Mouse (Mus musculus): Measurements from ENCODE around the gene Rab4a. TPM values are rescaled to one million over a fixed set of nuclear protein-coding genes. Genes with fewer than 3 reads are reported as not detected.

Rab4a gene
- polyA plus RNA-seq, 1 experiment: 4.4 TPM

GRCm38 (mm10) chr8:123836354-123836753, 30.6 kb downstream of the Rab4a start:
- WGBS: 94% methylated on average over 6 of the region's 6 CpGs
- DNase-seq: no peak

GRCm38 (mm10) chr8:123838496-123838895, 32.7 kb downstream of the Rab4a start:
- peaks cover 9% of the 10 kb centered on the region for H3K36me3 ChIP-seq (ENCODE audit: control insufficient read depth, insufficient read depth, low read length)
- 90% methylated on average over 9 of the region's 9 CpGs for WGBS
- H3K4me3 ChIP-seq (ENCODE audit: control insufficient read depth, insufficient read depth, low read length): no peak overlapping the region
- TF ChIP-seq CTCF (IDR thresholded peaks at IDR 0.05; ENCODE audit: borderline replicate concordance, control insufficient read depth, extremely low read depth, insufficient read depth, low read length, poor library complexity) (no peak), POLR2A (IDR thresholded peaks at IDR 0.05; ENCODE audit: control insufficient read depth, extremely low read depth, insufficient read depth, low read length, poor library complexity) (no peak)
- no peak overlapping the region for H3K27ac ChIP-seq (ENCODE audit: control insufficient read depth, insufficient read depth, low read length)
- no peak for DNase-seq
- H3K27me3 ChIP-seq (ENCODE audit: control insufficient read depth, insufficient read depth, low read length): no peaks in the 10 kb centered on the region
- H3K4me1 ChIP-seq (replicated peaks; ENCODE audit: control insufficient read depth, insufficient read depth, low read length): no peaks in the 10 kb centered on the region

More at GRCm38 (mm10) chr8:123836354-123836753, 30.6 kb downstream of the Rab4a start:
- no peak for TF ChIP-seq POLR2A (IDR thresholded peaks at IDR 0.05; ENCODE audit: control insufficient read depth, extremely low read depth, insufficient read depth, low read length, poor library complexity)
- no peak for TF ChIP-seq CTCF (IDR thresholded peaks at IDR 0.05; ENCODE audit: borderline replicate concordance, control insufficient read depth, extremely low read depth, insufficient read depth, low read length, poor library complexity)
- H3K4me3 ChIP-seq (ENCODE audit: control insufficient read depth, insufficient read depth, low read length): no peak overlapping the region
- H3K36me3 ChIP-seq (ENCODE audit: control insufficient read depth, insufficient read depth, low read length): peaks cover 5% of the 10 kb centered on the region; the same call in 1 of the 2 replicates
- H3K27me3 ChIP-seq (ENCODE audit: control insufficient read depth, insufficient read depth, low read length): no peaks in the 10 kb centered on the region
- H3K4me1 ChIP-seq (replicated peaks; ENCODE audit: control insufficient read depth, insufficient read depth, low read length): no peaks in the 10 kb centered on the region
- no peak overlapping the region for H3K27ac ChIP-seq (ENCODE audit: control insufficient read depth, insufficient read depth, low read length)

- H3K27ac ChIP-seq (ENCODE audit: control insufficient read depth, insufficient read depth, low read length): no peak overlapping the region
- no peak for DNase-seq
- H3K27me3 ChIP-seq (ENCODE audit: control insufficient read depth, insufficient read depth, low read length): no peaks in the 10 kb centered on the region
- TF ChIP-seq CTCF (IDR thresholded peaks at IDR 0.05; ENCODE audit: borderline replicate concordance, control insufficient read depth, extremely low read depth, insufficient read depth, low read length, poor library complexity): no peak
- TF ChIP-seq POLR2A (IDR thresholded peaks at IDR 0.05; ENCODE audit: control insufficient read depth, extremely low read depth, insufficient read depth, low read length, poor library complexity): no peak
- H3K36me3 ChIP-seq (ENCODE audit: control insufficient read depth, insufficient read depth, low read length): peaks cover 6% of the 10 kb centered on the region
- H3K4me3 ChIP-seq (ENCODE audit: control insufficient read depth, insufficient read depth, low read length): no peak overlapping the region
- WGBS: 97% methylated on average over 15 of the region's 15 CpGs
- H3K4me1 ChIP-seq (replicated peaks; ENCODE audit: control insufficient read depth, insufficient read depth, low read length): peaks cover 4% of the 10 kb centered on the region
These were observed 35.0 kb downstream of the Rab4a start for GRCm38 (mm10) chr8:123840578-123841345.

- no peak for DNase-seq
- Histone ChIP-seq H3K4me3 (ENCODE audit: control insufficient read depth, insufficient read depth, low read length) (no peak overlapping the region), H3K36me3 (ENCODE audit: control insufficient read depth, insufficient read depth, low read length) (peaks cover 6% of the 10 kb centered on the region), H3K27ac (ENCODE audit: control insufficient read depth, insufficient read depth, low read length) (no peak overlapping the region), H3K4me1 (replicated peaks; ENCODE audit: control insufficient read depth, insufficient read depth, low read length) (peaks cover 4% of the 10 kb centered on the region), H3K27me3 (ENCODE audit: control insufficient read depth, insufficient read depth, low read length) (no peaks in the 10 kb centered on the region)
- 95% methylated on average over 12 of the region's 12 CpGs for WGBS
- no peak for TF ChIP-seq POLR2A (IDR thresholded peaks at IDR 0.05; ENCODE audit: control insufficient read depth, extremely low read depth, insufficient read depth, low read length, poor library complexity)
- TF ChIP-seq CTCF (IDR thresholded peaks at IDR 0.05; ENCODE audit: borderline replicate concordance, control insufficient read depth, extremely low read depth, insufficient read depth, low read length, poor library complexity): no peak
These were observed 36.3 kb downstream of the Rab4a start for GRCm38 (mm10) chr8:123842086-123842485.

- Histone ChIP-seq H3K27ac (ENCODE audit: control insufficient read depth, insufficient read depth, low read length) (no peak overlapping the region), H3K36me3 (ENCODE audit: control insufficient read depth, insufficient read depth, low read length) (peaks cover 6% of the 10 kb centered on the region), H3K4me1 (replicated peaks; ENCODE audit: control insufficient read depth, insufficient read depth, low read length) (peaks cover 4% of the 10 kb centered on the region), H3K4me3 (ENCODE audit: control insufficient read depth, insufficient read depth, low read length) (no peak overlapping the region), H3K27me3 (ENCODE audit: control insufficient read depth, insufficient read depth, low read length) (no peaks in the 10 kb centered on the region)
- no peak for DNase-seq
- 90% methylated on average over 7 of the region's 7 CpGs for WGBS
- TF ChIP-seq CTCF (IDR thresholded peaks at IDR 0.05; ENCODE audit: borderline replicate concordance, control insufficient read depth, extremely low read depth, insufficient read depth, low read length, poor library complexity): no peak
- TF ChIP-seq POLR2A (IDR thresholded peaks at IDR 0.05; ENCODE audit: control insufficient read depth, extremely low read depth, insufficient read depth, low read length, poor library complexity): no peak
These were observed 38.6 kb downstream of the Rab4a start for GRCm38 (mm10) chr8:123844341-123844740.

GRCm38 (mm10) chr8:123845114-123845513, 39.3 kb downstream of the Rab4a start:
- Histone ChIP-seq H3K27ac (ENCODE audit: control insufficient read depth, insufficient read depth, low read length) (no peak overlapping the region), H3K36me3 (ENCODE audit: control insufficient read depth, insufficient read depth, low read length) (peaks cover 6% of the 10 kb centered on the region), H3K4me1 (replicated peaks; ENCODE audit: control insufficient read depth, insufficient read depth, low read length) (peaks cover 4% of the 10 kb centered on the region), H3K27me3 (ENCODE audit: control insufficient read depth, insufficient read depth, low read length) (no peaks in the 10 kb centered on the region), H3K4me3 (ENCODE audit: control insufficient read depth, insufficient read depth, low read length) (no peak overlapping the region)
- no peak for DNase-seq
- 12% methylated on average over 13 of the region's 13 CpGs for WGBS
- TF ChIP-seq POLR2A (IDR thresholded peaks at IDR 0.05; ENCODE audit: control insufficient read depth, extremely low read depth, insufficient read depth, low read length, poor library complexity) (no peak), CTCF (IDR thresholded peaks at IDR 0.05; ENCODE audit: borderline replicate concordance, control insufficient read depth, extremely low read depth, insufficient read depth, low read length, poor library complexity) (no peak)
